Mouse (Mus musculus) cerebellum, adult 8-10 months (tissue): ENCODE measurements around the gene Fgfr2.

Experiments used
- DNase-seq: peaks from one replicate; pipeline ENCODE4 v3.0.0; 2022

Fgfr2 gene

GRCm38 (mm10) chr7:132091551-132091950 is 1031.6 kb downstream of the Fgfr2 start:
- DNase-seq: no peak

GRCm38 (mm10) chr7:132088606-132089005 is 1034.5 kb downstream of the Fgfr2 start:
- no peak for DNase-seq

DNA sequence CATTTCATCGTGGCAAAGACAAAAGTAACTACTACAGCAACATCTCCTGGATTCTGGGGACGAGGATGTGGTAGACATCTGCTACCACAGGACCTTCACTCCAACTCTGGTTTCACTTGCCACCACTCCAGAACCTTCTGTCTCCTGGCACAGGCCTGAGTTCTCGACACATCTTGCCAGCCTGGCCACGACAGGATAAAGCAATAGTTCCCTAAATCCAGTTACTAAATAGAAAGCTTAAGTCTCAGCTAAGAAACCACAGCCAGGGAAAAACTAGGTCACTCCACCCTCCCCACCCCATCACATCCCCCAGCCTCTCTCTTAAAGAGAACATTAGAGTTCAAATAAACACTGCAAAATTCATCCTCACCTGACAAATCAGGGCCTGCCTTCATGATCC is 1035.0 kb downstream of the Fgfr2 start:
- DNase-seq: no peak

DNA sequence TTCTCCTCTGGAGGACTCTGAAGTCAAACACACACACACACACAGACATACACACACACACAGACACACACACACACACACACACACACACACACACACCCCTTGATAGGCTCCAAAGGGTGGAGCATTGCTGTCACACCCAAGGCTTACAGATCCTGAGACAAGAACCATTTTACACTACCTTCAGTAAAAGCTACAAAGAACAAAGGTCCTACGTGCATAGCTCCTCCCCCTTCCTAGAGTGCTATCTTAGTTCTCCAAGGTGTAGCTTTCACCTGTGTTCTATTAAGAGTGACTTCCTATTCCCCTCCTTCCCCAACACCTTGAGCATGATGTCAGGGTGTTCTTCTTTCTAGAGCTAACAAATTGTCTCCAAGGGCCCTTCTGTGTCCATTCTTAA is 1047.3 kb downstream of the Fgfr2 start:
- DNase-seq: no peak

DNA sequence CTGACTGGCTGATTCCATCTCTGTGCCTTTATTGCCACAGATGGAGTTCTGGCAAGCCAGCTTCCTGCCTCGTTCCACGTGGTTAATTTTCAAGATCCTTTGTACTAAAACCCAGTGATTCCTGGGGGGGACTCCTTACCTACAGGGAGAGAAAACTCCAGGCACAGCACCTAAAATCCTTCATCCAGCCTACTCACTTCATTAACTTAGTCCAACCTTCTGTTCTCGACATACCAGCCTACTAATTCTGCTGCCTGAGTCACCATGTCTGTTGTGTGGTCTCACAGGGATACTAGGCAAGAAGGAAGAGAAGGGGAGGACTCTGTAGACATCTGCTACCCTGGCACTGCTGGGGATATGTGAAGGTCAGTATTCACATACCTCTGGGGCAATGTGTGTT is 1048.6 kb downstream of the Fgfr2 start:
- no peak for DNase-seq

GRCm38 (mm10) chr7:132070877-132071625 is 1052.1 kb downstream of the Fgfr2 start:
- no peak for DNase-seq

- DNase-seq: no peak
These were observed 1055.2 kb downstream of the Fgfr2 start for GRCm38 (mm10) chr7:132067951-132068350.

DNA sequence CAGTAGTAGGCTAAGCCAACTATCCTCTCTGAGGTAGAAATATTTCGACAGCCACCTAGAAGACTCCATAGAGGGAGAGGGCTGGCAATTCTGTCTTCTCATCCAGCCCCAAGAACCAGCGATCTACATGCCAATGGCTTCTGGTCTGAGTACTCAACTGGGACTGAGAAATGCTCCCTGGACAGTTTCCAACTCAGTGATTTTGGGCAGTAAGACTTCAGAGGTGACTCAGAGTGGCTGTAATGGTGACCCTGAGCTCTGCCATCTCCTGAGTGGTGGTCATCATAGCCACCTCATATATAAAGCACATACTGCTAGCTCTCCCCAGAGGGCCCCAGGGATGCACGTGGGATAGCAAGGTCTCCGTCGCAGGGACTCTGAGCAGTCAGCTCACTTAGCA is 1055.6 kb downstream of the Fgfr2 start:
- DNase-seq: no peak

GRCm38 (mm10) chr7:132060116-132060515 is 1063.0 kb downstream of the Fgfr2 start:
- DNase-seq: no peak

GRCm38 (mm10) chr7:132056565-132056964 is 1066.6 kb downstream of the Fgfr2 start:
- DNase-seq: no peak

- no peak for DNase-seq
These were observed 1076.5 kb downstream of the Fgfr2 start for GRCm38 (mm10) chr7:132046662-132047061.

DNA sequence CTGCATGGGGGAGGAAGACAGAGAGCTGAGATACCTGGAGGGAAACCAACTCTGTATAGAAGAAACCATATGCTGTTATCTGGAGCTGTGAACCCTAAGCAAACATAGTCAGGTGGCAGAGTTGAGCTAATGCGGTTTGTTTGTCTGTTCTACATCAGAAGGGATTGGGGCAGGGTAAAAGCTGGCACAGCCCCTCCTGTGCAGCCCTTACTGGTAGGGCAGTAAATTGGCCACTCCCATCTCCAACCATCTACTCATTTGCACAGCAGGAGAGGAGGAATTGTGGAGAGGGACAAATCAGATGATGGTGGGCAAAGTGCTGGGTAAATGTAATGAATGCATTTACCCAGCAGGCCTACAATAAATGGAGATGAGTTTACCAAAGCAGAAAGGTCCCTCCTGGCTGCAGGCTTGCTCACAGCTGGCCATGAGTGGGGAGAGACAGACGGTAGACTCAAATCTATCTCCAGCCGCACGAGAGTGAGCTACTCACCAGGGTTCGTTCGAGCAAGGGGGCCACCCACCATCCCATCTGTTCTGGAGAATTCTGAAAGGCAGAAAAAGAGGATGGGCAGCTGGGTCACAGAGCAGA is 1091.1 kb downstream of the Fgfr2 start:
- no peak for DNase-seq

DNA sequence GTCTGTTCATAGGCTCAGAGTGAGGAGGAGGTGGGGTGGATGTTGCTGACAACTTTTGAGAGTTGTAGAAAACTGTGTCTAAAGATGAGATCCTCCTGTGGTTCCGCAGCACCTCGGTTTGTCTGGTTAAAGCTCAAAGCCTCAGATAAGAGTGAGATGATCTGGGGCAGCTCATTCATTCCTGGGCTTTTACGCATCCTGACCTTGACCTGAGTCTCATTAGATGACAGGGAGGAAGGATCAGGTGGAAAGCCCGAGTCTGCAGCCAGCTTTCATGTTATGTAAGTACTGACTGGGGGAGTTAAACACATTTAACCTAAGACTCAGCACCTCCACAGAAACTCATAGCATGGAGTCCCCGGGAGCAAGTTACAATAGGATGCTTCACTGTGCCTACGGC is 1096.5 kb downstream of the Fgfr2 start:
- no peak for DNase-seq

DNA sequence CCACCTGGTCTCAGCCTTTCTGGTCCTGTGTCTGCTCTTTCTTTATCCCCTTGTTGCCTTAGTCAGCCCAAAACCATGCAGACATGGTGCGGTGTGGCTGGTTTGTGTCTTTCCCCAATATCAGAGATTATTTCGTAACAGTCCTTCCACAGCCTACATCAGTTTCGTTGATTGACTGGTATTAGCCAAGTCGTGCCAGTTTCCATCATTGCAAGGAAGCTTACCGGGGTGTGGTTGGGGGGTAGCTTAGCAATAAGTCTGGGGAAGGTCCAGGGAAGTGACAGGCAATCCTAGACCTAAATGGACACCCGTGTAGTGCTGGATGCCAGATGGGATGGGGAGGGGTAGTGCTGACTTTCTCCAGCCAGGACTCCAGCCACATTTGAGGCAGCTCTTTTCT is 1097.6 kb downstream of the Fgfr2 start:
- DNase-seq: no peak

DNA sequence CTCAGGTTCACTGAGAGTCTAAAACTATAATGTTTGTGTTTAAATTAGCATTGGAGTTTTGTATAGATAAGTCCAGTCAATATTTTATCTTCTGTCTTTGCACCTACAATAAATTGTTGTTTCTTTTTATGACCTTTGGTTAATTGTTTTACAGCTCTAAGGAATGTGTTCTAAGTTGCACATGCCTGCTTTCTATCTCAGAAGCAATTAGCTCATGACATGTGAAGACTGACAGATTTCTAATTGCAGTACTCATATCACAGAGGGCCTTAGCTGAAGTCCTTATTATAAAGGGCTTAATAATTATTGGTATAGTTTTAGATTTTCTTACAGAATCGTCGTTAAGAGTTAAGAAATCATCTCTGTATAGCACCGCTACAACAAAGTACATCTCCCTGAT is 1107.2 kb downstream of the Fgfr2 start:
- DNase-seq: no peak

GRCm38 (mm10) chr7:132015193-132015592 is 1108.0 kb downstream of the Fgfr2 start:
- DNase-seq: no peak

- no peak for DNase-seq
These were observed 1109.2 kb downstream of the Fgfr2 start for GRCm38 (mm10) chr7:132013970-132014369.

DNA sequence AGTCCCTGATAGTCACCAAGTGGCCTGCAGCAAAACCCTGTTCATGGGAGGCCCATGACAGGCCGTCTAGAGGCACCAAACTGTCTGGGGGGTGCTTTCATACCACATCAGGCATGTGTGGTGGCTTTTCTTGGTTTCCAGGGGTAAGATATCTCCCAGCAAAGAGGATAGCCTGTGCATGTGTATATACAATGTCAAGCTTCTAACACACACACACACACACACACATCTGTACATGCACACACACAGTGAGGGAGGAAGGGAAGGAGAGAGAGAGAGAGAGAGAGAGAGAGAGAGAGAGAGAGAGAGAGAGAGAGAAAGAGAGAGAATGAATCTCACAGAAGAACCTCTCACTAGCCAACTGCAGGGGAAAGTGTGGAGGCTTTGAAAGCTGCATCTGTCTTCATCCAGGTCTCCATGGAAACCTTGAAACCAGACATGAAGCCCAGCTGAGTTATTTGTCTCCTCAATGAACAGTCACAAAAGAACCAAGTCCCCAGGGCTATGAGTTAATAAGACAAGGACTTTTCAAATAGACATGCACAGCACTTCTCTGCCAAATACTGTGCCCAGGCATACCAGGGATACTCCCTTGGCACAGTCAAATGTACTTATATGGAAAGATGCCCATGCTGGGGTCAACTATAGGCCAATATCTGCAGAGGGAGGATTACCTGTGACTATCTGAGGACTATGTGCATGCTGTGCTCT is 1110.0 kb downstream of the Fgfr2 start:
- DNase-seq: no peak

- no peak for DNase-seq
These were observed 1114.1 kb downstream of the Fgfr2 start for GRCm38 (mm10) chr7:132009002-132009401.

- DNase-seq: no peak
These were observed 1117.0 kb downstream of the Fgfr2 start for GRCm38 (mm10) chr7:132005996-132006696.

- DNase-seq: no peak
These were observed 1130.3 kb downstream of the Fgfr2 start for GRCm38 (mm10) chr7:131992873-131993272.

DNA sequence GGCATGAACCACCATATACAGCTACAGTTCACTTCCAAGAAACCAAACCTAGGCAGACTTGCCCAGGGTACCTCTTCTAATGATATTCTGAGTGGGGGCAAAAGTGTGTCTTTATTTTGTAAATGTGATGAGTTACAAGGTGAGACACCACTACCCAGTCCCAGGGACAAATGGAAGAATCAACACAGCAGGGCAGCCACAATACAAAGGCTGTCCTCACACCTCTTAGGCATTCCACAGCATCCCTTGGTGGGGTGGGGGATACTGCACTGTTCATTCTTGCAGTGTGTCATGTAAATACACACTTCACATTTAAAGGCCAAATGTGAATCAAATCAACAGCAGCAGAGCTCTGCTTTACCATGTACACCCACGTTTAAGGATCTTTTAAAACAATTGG is 1130.9 kb downstream of the Fgfr2 start:
- DNase-seq: no peak

DNA sequence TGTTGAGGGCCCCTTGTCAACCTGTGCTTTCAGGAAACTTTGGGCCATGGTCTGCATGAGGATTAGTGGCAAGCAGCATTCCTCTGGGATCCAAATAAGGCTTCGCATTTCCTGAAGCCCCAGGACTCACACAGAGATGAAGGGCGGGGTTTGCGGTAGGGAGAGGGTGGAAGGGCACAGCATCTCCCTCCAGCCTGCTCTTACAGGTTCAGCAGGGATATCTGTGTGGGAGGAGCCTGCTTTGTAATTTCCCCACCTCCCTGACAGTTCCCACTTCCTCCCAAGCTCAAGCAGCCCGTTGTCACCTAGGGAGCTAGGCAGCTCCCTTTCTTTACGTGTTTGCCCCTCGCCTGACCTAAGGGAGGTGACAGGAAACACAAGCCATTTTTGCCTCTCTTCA is 1134.1 kb downstream of the Fgfr2 start:
- DNase-seq: no peak

- DNase-seq: no peak
These were observed 1144.5 kb downstream of the Fgfr2 start for GRCm38 (mm10) chr7:131978609-131979008.
